Mouse (Mus musculus) liver, embryonic 18 days (tissue): ENCODE results near the gene Pnma5. TPM values are rescaled to one million over a fixed set of nuclear protein-coding genes. Genes with fewer than 3 reads are reported as not detected.

Experiments used
- polyA plus RNA-seq: library from polyadenylated mRNA; depleted of rRNA; stranded (reverse); fragments of >200 nt; gene quantifications from 2 replicates; pipeline ENCODE4 v1.2.3, GENCODE M21; 2012; rRNA removed

The Pnma5 gene
- 0.23 TPM in 1 of 2 replicates, not detected in the other for polyA plus RNA-seq

DNA sequence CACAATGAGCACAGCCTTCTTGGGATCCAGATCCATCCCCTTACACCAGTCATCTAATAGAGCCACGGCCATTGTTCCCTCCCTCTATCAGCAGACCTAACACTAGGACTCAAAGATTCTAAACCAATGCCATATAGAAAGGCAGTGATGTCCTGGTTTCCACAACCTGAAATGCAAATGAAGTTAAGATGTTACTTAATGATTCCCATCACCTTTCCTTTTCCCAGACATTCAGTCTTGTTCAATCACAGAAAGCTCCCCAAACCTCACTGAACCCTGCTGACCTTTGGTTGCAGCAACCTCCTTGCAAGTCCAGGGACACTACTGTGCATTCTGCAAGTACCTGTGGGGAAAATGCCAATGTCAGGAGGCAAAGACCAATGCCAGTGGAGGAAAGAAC, at the start of gene Pnma5:
Pnma5 (minus strand) TSS at position 101 of the 400 bp plus-strand sequence.

DNA sequence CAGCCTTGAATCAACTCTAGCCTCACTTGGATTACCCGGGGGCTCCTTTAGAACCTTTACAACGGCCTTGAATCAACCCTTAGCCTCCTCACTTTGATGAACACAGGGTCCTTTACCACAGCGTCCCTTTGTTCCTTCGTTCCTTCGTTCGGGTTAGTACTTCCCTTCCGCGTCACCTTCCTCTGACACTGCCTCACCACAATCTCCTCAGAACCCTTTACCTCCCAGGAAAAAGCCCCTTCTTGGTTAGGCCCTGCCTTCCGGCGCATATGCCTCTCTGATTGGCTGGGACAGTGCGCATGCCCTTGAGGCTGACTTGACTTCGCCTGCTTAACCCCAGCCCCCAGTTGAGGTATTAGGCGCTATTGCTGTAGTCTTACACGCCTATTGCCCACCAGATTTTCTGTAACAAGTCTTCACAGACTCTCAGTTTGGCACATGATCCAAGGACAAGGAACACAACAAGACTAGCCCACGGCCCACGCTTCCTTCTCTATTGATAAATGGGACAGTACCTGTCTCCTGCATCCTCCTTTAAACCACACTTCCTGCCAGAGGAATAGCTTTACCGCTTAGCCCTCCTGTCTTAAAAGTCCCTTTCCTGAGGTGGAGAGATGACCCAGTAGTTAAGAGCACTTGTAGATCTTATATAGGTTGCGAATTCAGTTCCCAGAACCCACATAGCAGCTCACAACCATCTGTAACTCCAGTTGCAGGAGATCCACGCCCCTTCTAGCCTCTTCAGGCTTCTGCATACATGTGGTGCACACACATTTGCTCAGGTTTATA, 45.6 kb upstream of the Pnma5 start, which contains the start of gene Xlr4a:
Xlr4a (minus strand) TSS at position 212 of the 789 bp plus-strand sequence.

GRCm38 (mm10) chrX:73064415-73064793, 27.5 kb upstream of the Pnma5 start, which contains the start of gene Pnma3:
Gene Pnma3 (plus strand): TSS chrX:73064787.

GRCm38 (mm10) chrX:72986841-72987519, 49.9 kb downstream of the Pnma5 start, which contains the start of gene Zfp185:
Gene Zfp185 (plus strand): TSS chrX:72987339.

Other genes starting within 250 kb of the Pnma5 start
- gene Gabrq, start 211.9 kb downstream of the Pnma5 start, polyA plus RNA-seq, result 0.02 and 0.05 TPM in 2 replicates
- 14.0 and 14.5 TPM in 2 replicates for gene Cetn2, start 118.7 kb downstream of the Pnma5 start, polyA plus RNA-seq
- 47.4 and 56.4 TPM in 2 replicates for gene Nsdhl, start 118.5 kb downstream of the Pnma5 start, polyA plus RNA-seq
- 0.42 and 0.50 TPM in 2 replicates for gene Zfp185, start 49.8 kb downstream of the Pnma5 start, polyA plus RNA-seq
- not detected in 2 replicates for gene Pnma3, start 27.7 kb upstream of the Pnma5 start, polyA plus RNA-seq
- 1.2 and 5.0 TPM in 2 replicates for gene Xlr4a, start 45.4 kb upstream of the Pnma5 start, polyA plus RNA-seq
- 7.3 and 9.4 TPM in 2 replicates for gene Xlr3a, start 60.0 kb upstream of the Pnma5 start, polyA plus RNA-seq
- 0.30 and 0.37 TPM in 2 replicates for gene Gm14685, start 79.9 kb upstream of the Pnma5 start, polyA plus RNA-seq
- 0.12 TPM in 1 of 2 replicates, not detected in the other for gene Xlr5b, start 111.7 kb upstream of the Pnma5 start, polyA plus RNA-seq
- 0.19 and 0.50 TPM in 2 replicates for gene DXBay18, start 112.3 kb upstream of the Pnma5 start, polyA plus RNA-seq
- not detected in 2 replicates for gene Spin2d, start 139.9 kb upstream of the Pnma5 start, polyA plus RNA-seq
- gene Xlr3b, start 155.1 kb upstream of the Pnma5 start, polyA plus RNA-seq, result 6.0 and 6.9 TPM in 2 replicates
- gene Xlr4b, start 177.2 kb upstream of the Pnma5 start, polyA plus RNA-seq, result 0.87 and 3.3 TPM in 2 replicates
- gene F8a, start 191.2 kb upstream of the Pnma5 start, polyA plus RNA-seq, result 2.0 and 2.2 TPM in 2 replicates
- gene Xlr4c, start 206.0 kb upstream of the Pnma5 start, polyA plus RNA-seq, result 0.19 and 0.41 TPM in 2 replicates
- not detected in 2 replicates for gene Xlr3c, start 228.3 kb upstream of the Pnma5 start, polyA plus RNA-seq